Mouse (Mus musculus) common myeloid progenitor, adult 5-6 weeks (primary cell): ENCODE measurements around the gene Gm5938. TPM values are rescaled to one million over a fixed set of nuclear protein-coding genes. Genes with fewer than 3 reads are reported as not detected.

Experiments used
- ATAC-seq: replicated peaks from 2 replicates; pipeline ENCODE4 v1.8.0; 2016; ENCODE audit warnings: low read depth, mild to moderate bottlenecking, moderate TSS enrichment, inconsistent platforms; ENCODE audit not compliant: poor library complexity, severe bottlenecking
- total RNA-seq: library from RNA; stranded (forward); fragments of 200-1000, 187-1606 nt; gene quantifications from 2 replicates; pipeline ENCODE4 v1.2.3, GENCODE M21; 2017

Gene Gm5938
- not detected in 2 replicates for total RNA-seq

DNA sequence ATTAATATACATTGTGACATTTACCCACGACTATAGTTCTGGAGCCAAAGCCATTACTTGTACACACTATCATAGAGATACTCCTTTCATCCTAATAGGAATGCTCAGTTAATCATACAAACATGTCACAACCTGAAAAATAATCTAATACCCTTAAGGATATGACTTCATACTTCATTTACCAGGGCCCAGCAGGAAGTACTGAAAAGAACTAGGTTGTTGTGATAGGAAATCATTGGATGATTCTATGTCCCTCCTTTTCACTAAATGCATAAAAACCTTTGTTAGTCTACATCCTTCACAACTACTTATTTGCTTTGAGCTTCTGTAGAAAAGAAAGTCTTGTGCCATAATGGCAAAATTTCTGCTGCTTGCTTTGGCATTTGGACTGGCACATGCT lies at the start of gene Gm5938:
Gene Gm5938 (plus strand): TSS at position 301 of the 400 bp plus-strand sequence.
- no peak for ATAC-seq

DNA sequence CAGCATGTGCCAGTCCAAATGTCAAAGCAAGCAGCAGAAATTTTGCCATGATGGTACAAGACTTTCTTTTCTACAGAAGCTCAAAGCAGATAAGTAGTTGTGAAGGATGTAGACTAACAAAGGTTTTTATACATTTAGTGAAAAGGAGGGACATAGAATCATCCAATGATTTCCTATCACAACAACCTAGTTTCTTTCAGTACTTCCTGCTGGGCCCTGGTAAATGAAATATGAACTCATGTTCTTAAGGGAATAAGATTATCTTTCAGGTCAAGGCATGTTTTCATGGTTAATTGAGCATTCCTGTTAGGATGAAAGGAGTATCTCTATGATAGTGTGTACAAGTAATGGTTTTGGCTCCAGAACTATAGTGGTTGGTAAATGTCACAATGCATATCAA lies 34.0 kb upstream of the Gm5938 start, which contains the start of gene Obp1a:
Gene Obp1a (minus strand): TSS at position 101 of the 400 bp plus-strand sequence.
- ATAC-seq = no peak

Other genes starting within 250 kb of the Gm5938 start
- gene 5430402E10Rik, start 200.4 kb upstream of the Gm5938 start, total RNA-seq = not detected in 2 replicates
- not detected in 2 replicates for gene Obp1a, start 34.1 kb upstream of the Gm5938 start, total RNA-seq
- gene Obp1b, start 61.3 kb downstream of the Gm5938 start, total RNA-seq = not detected in 2 replicates
- not detected in 2 replicates for gene Gm14743, start 120.5 kb downstream of the Gm5938 start, total RNA-seq
- not detected in 2 replicates for gene 4930480E11Rik, start 244.2 kb downstream of the Gm5938 start, total RNA-seq